Mouse (Mus musculus) adrenal gland, postnatal 25 days (tissue): ENCODE results near the gene Mrps17. TPM values are rescaled to one million over a fixed set of nuclear protein-coding genes. Genes with fewer than 3 reads are reported as not detected.

Experiments
- DNase-seq: peaks from one replicate; pipeline ENCODE4 v3.0.0; 2021; ENCODE audit warnings: mixed read lengths
- total RNA-seq: library from RNA; stranded (reverse); gene quantifications from 2 replicates; pipeline ENCODE4 v1.2.3, GENCODE M21; 2021

Mrps17 gene
- total RNA-seq, 1 experiment from 2014 or later = 110 TPM

DNA sequence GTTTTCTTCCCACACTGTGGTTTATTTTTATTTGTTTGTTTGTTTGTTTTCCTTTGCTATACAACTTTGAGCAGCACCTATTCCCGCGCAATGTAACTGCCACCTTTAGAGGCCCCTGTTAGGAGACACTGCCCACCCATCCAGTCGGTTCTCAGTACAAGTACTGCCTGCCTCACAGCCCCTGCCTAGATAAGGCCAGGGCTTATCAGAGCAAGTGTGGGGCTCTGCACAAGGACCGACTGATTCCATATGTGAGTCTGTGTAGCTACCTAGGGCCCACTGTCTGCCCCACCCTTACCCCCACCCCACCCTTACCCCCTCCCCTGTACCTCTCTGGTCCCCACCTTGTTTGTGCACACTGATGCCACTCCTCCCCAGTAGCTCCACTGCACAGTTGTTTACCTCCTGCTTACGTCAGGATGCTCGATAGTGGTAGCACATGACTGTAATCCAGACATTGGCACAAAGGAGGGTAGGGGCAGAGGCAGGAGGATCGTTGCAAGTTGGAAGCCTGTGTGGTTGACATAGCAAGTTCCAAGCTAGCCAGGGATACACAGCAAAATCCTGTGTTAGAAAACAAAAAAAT lies 27.7 kb downstream of the Mrps17 start:
- DNase-seq = no peak

DNA sequence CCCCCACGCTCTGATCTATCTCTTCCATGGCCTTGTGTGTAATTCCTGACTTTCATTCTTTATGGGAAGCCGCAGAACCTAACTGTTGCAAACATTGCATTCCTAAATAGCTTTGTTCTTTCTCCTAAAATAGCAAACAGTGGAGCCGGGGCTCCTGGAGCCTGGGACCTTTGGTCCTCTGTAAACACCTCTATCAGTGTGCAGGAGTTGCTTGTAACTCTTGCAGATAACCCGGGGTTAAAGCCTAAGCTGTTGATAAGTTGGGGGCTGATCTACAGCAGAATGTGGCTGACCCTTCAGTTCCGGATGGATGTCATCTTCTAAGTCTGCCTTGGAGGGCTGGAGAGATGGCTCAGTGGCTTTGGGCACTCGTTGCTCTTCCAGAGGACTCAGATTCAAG lies 28.8 kb downstream of the Mrps17 start:
- no peak for DNase-seq

DNA sequence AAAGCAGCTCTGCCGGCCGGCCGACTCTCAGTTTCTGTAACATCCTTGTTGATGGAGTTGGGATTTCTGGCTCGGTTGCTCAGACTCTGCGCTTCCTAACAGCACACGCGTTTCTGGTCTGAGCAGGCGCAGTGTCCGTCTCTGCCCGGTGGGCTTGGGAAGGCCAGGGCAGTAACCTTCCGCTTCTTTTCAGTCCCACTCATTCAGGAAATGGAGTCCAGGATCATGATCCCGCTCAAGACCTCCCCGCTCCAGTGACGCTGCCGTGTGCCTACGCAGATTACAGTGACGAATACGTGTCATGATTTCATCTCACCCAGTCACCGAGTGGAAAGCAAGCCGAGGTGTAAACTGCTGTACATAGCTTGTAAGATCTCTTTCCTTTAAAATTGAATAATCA lies 41.6 kb downstream of the Mrps17 start:
- DNase-seq = no peak

DNA sequence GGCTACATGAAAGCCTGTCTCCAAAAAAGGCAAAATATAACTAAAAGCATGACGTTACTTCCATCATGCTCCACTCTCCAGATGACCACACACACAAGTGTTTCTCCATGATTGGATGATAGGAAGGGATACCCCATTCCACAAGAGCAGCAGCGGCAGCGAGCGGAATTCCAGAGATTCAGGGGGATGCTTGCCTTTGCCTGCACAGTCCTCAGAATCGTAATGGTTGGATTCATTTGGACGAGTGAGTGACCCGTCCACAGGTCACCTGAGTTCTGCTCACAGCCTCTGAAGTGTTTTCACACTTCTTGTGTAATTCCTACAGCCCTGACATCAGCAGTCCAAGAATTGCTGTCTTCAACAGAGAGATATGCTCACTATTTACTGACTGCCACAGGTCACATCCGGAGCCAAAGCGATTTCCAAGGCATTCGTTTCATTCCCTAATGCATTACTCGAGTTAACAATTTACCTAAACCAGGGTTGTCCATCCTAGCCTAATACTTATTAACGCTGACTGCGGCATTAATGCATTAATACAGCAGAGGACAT lies 44.7 kb downstream of the Mrps17 start:
- no peak for DNase-seq

DNA sequence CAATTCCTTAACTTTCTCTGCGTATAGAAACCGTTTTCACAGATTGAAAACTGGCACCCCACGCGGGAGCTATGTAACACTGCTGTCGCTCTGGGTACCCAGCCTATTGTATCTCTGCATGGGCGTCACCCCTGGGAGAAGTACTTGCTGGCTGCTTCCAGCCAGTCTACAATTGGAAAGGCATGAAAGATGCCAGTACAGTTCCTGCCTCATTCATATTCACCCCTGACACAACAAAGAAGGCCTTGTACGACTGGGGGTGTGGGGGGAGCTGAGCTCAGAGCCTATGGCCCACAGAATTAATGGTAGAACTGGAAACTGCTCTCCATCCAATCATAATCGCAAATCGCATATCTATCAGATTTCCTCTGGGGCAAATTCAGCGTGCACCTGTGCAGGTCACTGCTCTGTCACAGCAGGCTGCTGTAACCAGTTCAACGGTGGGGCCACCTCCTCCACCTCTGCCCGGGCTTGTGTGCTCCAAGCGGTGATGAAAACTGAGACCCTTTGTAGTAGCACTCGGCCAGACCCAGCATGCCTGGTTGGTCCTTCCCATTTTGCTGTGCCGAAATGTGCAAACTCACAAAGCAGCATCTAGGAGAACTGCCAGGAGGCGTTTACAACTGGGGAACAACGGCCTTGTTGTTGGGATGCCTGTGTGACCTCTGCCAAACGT lies 46.7 kb downstream of the Mrps17 start:
- DNase-seq = no peak

DNA sequence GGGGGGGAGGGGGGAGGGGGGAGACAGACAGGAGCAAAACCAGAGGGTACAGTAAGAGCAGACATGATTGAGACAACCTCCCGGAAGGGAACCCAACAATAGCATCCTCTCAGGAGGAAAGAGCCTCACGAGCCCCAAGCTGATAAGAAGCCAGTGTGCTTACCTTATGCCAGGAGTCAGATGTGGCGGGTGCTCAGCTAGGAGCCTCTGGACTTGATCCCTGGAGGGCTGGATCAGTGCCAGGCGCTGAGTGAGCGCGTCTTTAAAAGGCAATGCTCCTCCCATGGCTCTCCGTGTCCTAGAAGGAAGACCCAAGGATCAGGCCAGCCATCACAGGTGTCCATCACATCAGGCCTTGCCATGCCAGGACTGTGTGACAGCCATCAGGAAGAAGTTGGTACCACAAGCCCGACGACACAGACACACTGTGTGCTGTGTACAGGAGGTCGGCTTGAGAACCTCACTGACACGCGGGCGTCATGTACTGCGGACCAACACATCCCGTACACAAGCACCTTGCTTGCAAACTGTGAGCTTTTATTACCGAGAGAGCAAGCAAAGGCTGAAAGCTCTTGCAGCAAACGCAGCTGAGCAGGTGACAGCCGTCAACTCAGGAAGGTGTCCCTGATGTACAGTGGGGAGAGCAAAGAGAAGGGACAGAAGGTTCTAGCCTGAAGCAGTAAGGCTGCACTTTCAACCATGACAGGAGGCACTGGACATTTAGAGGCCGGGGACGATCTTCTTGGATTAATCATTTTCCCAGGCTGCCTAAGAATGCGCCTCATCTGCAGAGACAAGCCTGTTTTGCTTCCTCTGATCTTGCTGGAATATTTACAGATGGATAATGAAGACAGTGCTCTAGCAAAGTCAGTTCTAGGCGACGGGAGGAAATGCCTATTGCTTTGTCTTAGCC lies 55.4 kb downstream of the Mrps17 start:
- DNase-seq = no peak

Other genes with a start within 250 kb of the Mrps17 start
- 68.9 and 74.1 TPM in 2 replicates for gene Sfswap, start 214.3 kb upstream of the Mrps17 start, total RNA-seq
- 0.62 and 0.88 TPM in 2 replicates for gene Mmp17, start 131.3 kb upstream of the Mrps17 start, total RNA-seq
- 4.2 and 5.2 TPM in 2 replicates for gene Zfp11, start 45.4 kb upstream of the Mrps17 start, total RNA-seq
- not detected in 2 replicates for gene Sept14, start 7.0 kb upstream of the Mrps17 start, total RNA-seq
- gene Nipsnap2, start 9.6 kb downstream of the Mrps17 start, total RNA-seq = 117 and 132 TPM in 2 replicates
- gene Psph, start 72.0 kb downstream of the Mrps17 start, total RNA-seq = 18.9 and 20.5 TPM in 2 replicates
- gene Sumf2, start 131.5 kb downstream of the Mrps17 start, total RNA-seq = 45.5 and 58.2 TPM in 2 replicates
- gene Chchd2, start 172.0 kb downstream of the Mrps17 start, total RNA-seq = 798 and 898 TPM in 2 replicates
- 1.8 and 2.1 TPM in 2 replicates for gene Zbed5, start 180.2 kb downstream of the Mrps17 start, total RNA-seq
- gene Phkg1, start 183.1 kb downstream of the Mrps17 start, total RNA-seq = 3.1 and 3.2 TPM in 2 replicates
- gene Nupr1l, start 193.0 kb downstream of the Mrps17 start, total RNA-seq = 1.9 and 6.0 TPM in 2 replicates
- 27.7 and 30.8 TPM in 2 replicates for gene Vkorc1l1, start 226.5 kb downstream of the Mrps17 start, total RNA-seq